Mouse (Mus musculus) 3T3-L1 (cell line): ENCODE data around the gene Ptpn22.

Experiments
- DNase-seq: peaks from one replicate; pipeline ENCODE4 v3.0.0-alpha.2; 2015; ENCODE audit warnings: low read depth, low spot score

Gene Ptpn22

GRCm38 (mm10) chr3:103925302-103925701 lies 65.7 kb downstream of the Ptpn22 start:
- DNase-seq = no peak

- no peak for DNase-seq
Observed at GRCm38 (mm10) chr3:103927511-103927910, 67.9 kb downstream of the Ptpn22 start.

GRCm38 (mm10) chr3:103944794-103945562 lies 85.4 kb downstream of the Ptpn22 start:
- peak; percentile 25 for DNase-seq

- DNase-seq = no peak
Observed at GRCm38 (mm10) chr3:103948666-103949065, 89.1 kb downstream of the Ptpn22 start.

- DNase-seq = no peak
Observed at GRCm38 (mm10) chr3:103960622-103961021, 101.0 kb downstream of the Ptpn22 start.
